Mouse (Mus musculus) cerebellum, adult 8-10 months (tissue): ENCODE measurements at regions not wholly inside any gene's neighbourhood (a gene's known extent, or its start where the extent isn't known, plus 50 kb on each side); places are given as distances from the start of the nearest gene placed in this dataset.
A peak's percentile ranks its signal among the peaks of the same experiment; 100 is the strongest.

Source experiments
- DNase-seq: peaks from one replicate; pipeline ENCODE4 v3.0.0; 2022

DNA sequence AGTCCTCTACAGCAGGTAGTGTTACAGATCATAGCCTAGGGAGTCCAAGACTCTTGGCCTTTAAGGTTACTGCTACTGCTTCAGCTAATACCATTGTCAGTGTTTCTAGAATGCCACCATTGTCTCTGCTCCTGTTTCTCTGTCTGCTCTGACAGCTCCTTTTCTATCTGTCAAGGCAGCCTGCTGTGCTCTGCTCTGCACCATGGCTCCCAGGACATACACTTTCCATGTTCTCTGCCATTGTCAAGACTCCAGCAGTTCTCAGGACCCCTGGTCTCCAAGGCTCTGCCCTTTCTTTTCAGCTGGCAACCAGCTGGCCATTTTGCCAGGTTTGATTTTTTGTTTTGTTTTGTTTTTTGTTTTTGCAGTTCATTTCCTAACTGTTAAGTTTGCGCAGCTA, 208.7 kb downstream of the Otol1 start:
- no peak for DNase-seq

DNA sequence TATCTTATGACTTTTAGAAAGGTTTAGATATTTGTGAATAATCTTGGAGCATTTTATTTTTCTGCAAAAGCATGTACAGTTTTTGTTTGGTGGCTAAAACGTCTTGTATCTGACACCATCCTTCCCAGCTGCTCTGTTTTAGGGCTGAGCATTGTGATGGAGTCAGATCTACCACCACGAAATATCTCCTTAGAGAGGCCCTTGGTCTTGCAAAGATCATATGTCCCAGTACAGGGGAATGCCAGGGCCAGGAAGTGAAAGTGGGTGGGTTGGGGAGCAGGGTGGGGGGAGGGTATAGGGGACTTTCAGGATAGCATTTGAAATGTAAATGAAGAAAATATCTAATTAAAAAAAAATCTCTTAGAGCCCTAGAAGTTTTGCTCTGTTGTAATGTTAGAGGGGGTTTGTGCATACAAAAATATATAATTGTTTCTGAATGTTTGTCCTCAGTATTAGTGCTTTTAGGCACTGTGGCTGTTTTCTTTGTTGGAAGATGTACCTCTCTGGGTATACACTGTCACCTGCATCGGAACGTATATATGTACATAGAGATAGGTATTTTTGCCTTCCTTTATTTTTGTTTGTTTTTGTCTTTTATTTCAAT, 211.4 kb downstream of the Otol1 start:
- no peak for DNase-seq

DNA sequence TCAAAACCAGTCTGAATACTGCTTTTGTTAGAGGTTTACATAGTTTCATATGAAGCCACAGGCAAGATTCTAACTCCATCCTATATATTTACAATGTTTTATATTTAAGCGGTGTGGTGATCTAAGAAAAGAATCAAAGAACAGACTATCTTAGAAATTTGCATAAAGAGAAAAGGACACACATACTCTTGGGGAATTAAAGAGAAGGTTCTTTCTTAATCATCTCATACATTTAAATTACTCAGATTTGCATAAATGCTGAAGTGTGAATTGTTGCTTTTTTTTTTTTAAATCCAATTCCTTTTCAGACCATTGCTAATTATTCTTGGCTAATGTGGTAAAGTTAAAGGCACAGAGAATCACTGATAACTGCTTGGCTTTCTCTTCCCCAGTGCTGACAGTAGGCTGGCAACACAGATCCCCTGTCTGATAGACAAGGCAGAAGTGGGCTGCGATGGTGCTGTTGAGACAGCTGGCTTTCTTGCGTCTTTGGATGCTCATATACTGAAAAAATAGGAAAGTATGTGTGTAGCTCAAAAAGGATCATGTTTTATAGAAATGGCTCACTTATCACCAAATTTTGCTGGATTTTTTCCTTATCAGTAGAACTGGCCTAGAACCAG, 216.1 kb downstream of the Otol1 start:
- DNase-seq = no peak

DNA sequence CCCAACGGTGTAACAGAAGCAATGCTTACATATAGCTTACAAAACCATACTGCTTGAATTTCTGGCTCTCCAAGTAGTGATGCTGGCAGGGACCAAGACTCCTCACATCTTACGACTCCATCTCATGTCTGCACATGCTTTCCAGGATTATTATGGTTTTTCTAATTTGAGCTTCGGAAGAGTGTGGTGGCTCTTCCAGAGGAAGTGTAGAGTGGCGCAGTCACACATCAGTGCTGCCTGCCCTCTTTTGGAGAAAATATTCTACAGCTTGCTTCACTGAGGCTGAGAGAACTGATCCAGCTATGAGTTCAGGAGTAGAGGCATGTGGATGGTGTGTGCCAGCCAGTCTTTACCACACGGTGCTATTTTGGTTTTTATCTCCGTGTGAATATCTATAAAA, 217.4 kb downstream of the Otol1 start:
- DNase-seq = no peak

DNA sequence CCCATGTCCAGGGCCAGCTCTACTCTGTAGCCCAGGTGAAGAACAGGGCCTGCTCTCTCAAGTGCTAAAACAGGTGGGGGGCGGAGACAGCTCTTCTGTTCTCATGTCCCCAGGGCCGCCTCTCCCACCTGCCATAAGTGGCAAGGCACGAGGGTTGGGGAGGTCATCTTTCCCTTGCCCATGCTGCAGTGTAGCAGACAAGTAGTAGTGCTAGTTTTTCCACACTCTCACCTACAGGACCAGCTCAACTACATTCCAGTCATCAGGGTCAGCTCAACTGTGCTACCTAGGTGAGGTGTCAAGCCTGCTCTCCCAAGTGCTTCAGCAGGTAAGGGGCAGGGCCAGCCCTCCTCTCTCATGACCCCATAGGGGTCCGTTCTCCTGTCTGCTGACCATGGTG, 219.8 kb downstream of the Otol1 start:
- no peak for DNase-seq

DNA sequence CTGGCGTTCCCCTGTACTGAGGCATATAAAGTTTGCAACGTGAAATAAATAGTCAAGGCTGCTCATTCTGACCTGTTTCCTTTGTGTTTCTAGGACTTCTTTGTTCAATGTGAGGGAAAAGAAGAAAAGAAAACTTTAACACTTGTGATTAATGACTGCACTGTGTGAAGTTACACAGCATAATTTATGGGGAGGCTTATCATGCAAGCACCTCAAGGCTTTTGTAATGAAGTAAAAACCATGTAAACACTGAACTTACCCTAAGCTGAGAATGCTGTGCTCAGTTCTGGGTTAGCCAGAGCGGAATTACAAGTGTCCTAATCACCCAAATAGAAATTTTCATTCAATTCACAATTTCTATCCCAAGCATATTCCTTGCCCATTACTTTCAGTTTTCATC, 241.2 kb downstream of the Otol1 start:
- DNase-seq = no peak

DNA sequence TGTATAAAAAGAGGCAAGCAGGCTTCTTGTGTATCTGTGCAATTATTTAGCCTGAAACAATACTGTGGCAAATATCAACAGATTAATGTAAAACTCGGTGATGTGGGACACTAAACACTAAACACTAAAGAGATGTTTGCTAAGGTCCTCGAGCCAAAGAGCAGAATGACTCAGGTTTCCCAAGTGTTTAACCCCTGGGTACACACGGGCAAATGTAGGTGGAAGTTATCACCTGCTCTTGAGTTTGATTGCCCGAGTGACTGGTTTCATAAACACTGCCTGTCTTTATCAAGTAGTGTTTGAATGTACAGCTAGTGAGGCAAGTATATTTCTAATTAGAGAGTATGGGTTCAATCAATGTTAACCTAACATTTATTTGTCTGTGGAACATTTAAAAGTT, 242.5 kb downstream of the Otol1 start:
- no peak for DNase-seq

DNA sequence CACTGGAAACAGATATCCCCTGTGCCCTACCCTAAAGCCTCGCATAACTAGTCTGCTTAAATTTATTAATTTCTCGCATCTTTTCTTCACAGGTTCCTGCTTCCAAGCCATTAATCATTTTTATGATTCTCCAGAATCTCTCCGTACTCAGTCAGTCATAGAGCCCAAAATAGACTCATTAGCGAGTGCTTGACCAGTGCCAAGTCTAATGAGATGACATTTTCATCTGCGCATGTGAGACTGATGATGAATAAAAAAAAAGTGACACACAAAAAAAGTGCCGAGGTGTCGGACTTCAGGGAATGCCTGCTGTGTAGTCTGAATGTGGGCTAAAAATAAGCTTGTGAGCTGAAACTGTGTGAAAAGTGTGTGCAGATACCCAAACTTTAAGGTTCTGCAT, 243.3 kb downstream of the Otol1 start:
- no peak for DNase-seq

DNA sequence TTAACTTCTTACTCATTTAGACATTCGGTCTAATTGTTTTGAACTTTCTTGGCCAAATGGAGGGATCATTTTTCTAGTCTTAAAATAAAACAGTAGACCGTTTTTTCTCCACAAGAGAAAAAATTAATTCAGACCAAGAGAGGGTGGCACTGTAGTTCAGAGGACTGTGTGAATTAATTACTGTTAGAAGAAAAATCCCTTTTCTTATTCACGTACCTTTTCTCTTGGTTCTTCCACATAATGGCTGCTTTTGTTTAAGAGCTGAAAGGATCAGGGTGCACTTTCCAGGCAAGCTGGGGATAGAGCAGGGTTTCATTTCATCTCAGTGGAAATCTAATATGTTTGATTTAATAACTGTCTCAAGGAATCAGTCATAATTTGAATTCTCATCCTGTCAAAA, 255.9 kb downstream of the Otol1 start:
- DNase-seq = no peak

DNA sequence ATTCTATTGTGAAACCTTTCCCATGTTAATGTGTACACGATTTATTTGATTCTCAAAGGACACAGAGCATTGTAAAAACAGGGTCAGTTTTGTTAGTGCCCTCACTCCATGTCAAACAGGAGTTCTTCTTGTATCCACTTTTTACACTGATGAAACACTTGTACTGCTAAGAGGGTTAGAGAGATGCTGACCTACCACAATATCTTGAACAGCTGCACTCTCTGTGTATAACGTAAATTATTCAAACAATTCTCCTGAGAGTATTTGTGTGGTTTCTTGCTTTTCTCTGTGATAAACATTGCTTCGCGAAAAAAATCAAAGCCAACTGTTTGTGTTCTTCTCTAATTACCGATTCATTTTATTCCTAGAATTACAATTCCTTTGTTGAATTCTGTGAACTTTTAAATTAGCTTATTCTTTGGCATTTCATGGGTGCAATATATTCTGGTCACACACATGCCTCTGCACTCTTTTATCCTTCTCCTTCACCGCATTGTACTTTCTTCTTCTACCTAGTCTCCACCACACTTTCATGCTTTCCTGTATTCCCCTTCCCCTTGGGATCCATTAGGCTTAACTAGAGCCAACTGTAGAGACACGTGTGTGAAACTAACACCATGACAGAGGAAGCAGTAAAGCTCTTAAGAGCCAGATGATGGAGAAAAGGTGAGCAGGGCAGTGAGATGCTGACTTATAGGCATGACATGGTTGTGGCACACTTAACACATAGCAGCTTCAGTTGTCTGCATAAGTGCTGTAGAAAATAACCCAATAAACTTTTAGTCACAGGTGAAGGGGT, 281.4 kb downstream of the Otol1 start:
- DNase-seq = no peak

DNA sequence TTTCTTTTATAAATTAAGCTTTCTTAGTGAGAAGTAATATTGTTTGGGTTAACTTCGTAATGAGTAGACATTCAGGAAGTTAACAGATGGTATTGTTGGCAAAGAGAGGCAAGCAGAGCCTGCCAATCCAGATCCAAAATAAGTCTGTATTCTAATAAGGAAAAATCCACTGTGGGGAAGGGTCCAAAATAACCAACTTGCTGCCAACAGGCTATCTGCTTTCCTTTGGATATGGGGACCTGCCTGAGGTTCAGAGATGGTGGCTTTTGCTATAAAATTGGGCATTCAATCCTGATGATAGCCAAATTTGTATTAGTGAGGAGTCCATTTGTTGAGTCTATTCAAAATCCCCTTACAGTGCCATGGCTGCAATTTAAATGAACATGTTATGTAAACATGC, 300.1 kb downstream of the Otol1 start:
- peak; percentile 56 for DNase-seq

DNA sequence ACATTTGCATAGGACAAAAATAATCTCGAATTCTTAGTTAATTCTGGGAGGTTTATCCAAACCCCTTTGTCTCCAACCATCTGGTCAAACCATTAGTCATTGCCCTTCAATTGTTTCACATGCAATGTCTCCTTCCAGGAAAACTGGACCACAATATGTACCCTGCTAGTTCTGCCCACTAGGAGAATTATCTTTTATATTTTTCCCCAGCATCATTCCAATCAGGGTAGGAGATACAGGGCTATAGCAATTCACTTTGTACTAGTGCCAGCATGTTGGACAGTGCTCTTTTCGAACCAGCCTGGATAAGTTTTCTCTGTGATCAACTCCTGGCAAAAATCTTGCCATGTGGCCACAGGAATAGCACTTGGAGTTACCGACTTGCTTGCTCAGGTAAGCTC, 300.6 kb downstream of the Otol1 start:
- DNase-seq = peak; percentile 58

DNA sequence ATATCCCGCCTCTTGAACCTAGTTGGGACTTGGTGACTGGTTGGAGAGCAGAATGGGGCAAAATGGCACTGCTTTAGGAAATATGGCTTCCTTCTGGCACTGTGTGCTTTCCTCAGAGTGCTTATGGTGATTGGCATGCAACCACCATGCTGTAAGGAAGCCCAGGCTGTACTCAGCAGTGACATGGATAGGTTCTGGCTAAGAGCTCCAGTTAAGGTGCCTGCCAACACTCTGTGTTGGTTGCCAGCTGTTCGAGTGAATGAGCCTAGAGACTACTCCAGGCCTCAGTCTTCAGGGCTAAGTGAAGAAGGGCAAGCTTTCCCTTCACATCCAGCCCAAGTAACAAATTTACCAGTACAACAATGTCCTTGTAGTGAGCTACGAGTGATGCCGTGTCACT, 301.9 kb downstream of the Otol1 start:
- peak; percentile 12 for DNase-seq

DNA sequence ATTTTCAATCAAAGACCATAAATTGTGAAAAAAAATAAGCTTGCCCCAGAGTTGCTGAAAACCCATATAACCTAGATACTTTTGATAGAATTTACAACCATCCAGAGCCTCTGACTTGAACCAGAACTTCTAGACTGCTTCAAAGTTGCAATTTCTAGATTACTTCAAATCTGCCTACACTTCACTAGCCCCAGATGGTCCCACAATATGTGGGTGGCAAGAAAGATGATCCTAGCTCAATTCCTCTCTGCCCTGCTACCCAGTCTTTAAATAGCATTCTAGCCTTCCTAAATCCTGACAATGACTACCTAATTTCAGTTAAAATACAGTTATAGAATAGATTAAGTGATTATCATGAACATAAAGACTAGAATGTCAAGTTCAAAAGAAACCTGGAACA, 303.6 kb downstream of the Otol1 start:
- no peak for DNase-seq

DNA sequence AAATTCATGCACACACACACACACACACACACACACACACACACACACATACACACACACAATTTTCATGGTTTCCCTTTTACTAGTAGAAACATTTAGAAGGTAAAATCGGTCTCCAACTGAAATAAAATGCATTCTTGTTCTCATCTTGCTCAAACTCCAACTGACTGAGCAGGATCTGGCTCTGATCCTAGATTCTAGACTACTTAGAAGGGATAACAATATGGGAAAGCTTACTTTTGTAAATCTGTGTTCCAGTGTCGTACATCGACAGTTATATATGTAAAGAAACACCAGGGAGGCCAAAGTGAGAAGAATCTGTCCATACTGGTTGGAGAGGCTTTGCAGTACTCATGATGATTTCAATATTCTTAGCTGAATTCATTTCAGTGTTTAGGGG, 304.6 kb downstream of the Otol1 start:
- DNase-seq = no peak

DNA sequence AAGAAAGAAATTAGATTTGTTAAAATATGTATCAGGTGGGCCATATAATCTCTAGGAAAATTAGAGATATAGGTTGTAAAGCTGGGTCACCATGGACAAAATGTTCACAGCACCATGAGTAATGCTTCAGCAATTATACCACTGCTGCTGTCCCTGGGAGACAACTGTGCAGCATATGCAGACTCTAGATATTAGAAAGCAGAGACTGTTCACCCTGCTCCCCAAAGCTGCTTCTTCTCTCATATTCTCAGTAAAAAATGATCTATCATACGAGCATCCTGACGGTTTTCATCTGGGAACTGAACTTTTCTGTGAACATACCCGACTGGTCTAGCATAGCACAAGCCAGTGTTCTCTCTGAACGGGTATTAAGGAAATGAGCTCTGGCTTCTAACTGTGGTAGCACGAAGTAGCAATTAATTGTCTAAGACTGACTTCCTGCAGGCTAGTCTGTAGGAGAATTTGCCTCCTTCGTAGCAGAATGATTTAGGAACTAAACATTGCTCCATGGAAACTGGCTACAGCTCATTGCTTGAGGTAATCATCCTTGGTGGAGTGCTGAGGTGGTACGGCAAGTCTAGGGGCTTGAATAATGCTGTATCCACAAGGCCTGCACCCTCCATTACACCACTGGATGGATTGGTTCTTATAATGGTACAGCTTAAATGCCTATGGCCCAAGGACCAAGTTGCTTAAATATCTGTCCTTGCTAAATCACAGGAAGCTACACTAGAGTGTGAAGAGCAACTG, 305.9 kb downstream of the Otol1 start:
- no peak for DNase-seq

DNA sequence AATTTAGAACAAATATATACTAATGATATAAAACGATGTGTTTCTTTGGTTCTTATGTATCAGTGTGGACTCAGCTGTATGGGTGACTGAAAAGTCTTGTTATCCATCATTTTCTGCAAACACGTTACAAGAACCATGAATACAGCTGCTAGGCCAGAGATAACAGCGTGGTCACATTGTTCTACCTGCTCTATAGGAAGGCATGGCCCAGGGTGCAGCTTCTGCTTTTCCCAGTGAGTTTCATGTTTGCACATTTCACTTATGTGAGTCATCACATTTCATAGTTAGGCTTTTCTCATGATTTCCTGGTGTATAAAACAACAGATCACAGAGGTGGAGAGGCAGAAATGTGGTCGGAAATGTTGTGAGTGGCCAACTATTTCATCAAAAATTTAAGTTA, 306.8 kb downstream of the Otol1 start:
- no peak for DNase-seq

DNA sequence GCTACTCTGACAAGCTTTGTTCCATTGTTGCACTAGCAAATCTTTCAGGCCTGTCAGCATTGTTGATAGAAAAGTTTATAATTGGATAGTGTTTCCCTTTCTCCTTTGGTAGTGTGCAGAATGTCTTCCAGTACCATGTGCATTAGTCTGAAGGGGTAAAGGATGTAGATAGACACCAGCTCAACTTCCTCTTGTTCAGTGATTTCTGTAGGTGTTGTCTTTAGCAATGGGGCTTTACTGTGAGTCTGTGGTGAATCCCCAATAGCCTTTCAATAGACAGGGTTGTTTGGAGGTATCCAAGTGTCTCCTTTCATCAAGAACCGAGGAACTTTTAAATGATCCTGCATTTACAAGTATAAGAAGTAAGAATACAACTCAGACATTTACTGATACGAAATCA, 311.0 kb downstream of the Otol1 start:
- DNase-seq = no peak

DNA sequence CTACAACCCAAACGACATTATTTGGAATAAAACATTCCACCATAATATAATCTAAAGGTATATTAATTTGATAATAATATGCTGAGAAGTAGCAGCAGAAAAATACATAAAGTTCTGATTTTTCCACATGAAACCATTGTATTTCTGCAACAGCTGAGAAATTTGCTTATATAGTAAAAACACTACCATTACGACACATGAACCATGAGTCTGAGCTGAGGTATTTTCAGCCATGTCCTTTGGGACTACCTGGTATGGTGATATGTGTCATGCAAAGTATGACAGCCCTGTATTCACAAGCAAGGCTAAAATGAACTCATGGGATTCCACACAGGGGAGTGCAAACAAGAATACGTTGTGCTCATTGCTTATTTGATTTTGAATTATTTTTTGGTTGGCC, 311.7 kb downstream of the Otol1 start:
- DNase-seq = no peak

DNA sequence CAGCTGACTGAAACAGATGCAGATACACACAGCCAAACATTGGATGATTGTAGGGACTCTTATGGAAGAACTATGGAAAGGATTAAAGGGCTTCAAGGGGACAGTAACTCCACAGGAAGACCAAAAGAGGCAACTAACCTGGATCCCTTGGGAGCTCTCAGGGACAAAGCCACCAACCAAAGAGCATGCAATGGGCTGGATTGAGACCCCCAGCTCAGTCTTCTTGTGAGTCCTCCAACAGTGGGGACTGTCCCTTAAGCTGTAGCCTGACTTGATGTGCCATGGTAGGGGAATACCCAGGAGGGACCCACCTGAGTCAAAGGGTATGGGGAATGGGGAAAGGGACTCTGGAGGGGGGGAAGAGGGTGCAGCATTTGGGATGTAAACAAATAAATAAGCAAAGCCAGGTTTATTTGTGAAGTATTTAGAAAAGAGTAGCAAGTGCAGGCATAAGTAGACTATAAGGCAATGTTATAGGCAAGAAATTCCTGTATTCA, 313.8 kb downstream of the Otol1 start:
- no peak for DNase-seq

DNA sequence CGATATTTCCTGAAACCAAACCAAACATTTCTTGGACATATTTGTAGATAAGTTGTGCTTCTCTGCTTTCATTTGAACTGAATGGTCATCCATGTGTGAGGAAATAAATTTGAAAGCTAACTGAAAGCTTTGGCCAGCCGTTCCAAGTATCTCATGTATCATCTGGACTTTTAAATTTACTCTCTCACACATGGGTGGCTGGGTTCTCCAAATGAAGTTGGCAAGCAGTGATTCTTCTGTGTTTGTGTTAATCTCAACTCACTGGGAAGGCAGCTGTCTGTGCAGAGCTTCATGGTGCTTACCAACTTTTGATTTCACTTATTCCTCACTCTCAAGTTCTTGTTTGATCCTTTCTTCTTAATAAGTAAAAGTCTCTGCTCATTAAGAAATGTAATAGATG, 317.3 kb downstream of the Otol1 start:
- no peak for DNase-seq
